Mouse (Mus musculus) left cerebral cortex, postnatal 10 days (tissue): Measurements from ENCODE around the gene Emp2. TPM values are rescaled to one million over a fixed set of nuclear protein-coding genes. Genes with fewer than 3 reads are reported as not detected.

Source experiments
- DNase-seq, 2 experiments: peaks; one replicate each; pipeline ENCODE4 v3.0.0; 2021 to 2022; ENCODE audit warnings: low spot score in 2 of 2, mixed read lengths in 1 of 2; ENCODE audit errors: extremely low spot score in 1 of 2
- intact Hi-C: fragments of 180-260 bp; cut with DNase I; formaldehyde crosslinking; loops from one replicate; pipeline ENCODE4 v1.15.1; 2025
- total RNA-seq, 2 experiments: library from RNA; stranded (reverse); gene quantifications; 2 replicates each; pipeline ENCODE4 v1.2.3; 2021

The Emp2 gene
- total RNA-seq, 2 experiments from 2014 or later = 28.9 to 30.2 TPM

GRCm38 (mm10) chr16:10327563-10328333, 14.0 kb upstream of the Emp2 start:
- DNase-seq = peak in 1 of 2 experiments; percentile 44
- intact Hi-C loops = no loop called here

GRCm38 (mm10) chr16:10319914-10320569, 6.3 kb upstream of the Emp2 start:
- no peak for DNase-seq
- intact Hi-C loops = no loop called here

GRCm38 (mm10) chr16:10317197-10317544, 3.4 kb upstream of the Emp2 start:
- intact Hi-C loops = no loop called here
- no peak for DNase-seq

- intact Hi-C loops = no loop called here
- no peak for DNase-seq
Measured at GRCm38 (mm10) chr16:10316493-10317196, 2.9 kb upstream of the Emp2 start.

GRCm38 (mm10) chr16:10313226-10313625, 542 bp downstream of the Emp2 start:
- DNase-seq = peak in 1 of 2 experiments; percentile 40
- intact Hi-C loops = no loop called here

GRCm38 (mm10) chr16:10311989-10312388, 1.8 kb downstream of the Emp2 start:
- no peak for DNase-seq
- intact Hi-C loops = no loop called here

GRCm38 (mm10) chr16:10311086-10311485, 2.7 kb downstream of the Emp2 start:
- intact Hi-C loops = no loop called here
- no peak for DNase-seq

GRCm38 (mm10) chr16:10310507-10310906, 3.3 kb downstream of the Emp2 start:
- intact Hi-C loops = no loop called here
- DNase-seq = no peak

- no peak for DNase-seq
- intact Hi-C loops = no loop called here
Measured at GRCm38 (mm10) chr16:10307351-10307750, 6.4 kb downstream of the Emp2 start.

- no peak for DNase-seq
- intact Hi-C loops = no loop called here
Measured at GRCm38 (mm10) chr16:10306101-10306500, 7.7 kb downstream of the Emp2 start.

GRCm38 (mm10) chr16:10301337-10301736, 12.4 kb downstream of the Emp2 start:
- DNase-seq = no peak
- intact Hi-C loops = no loop called here

GRCm38 (mm10) chr16:10300231-10301186, 13.3 kb downstream of the Emp2 start:
- DNase-seq = no peak
- intact Hi-C loops = no loop called here

GRCm38 (mm10) chr16:10299637-10300036, 14.1 kb downstream of the Emp2 start:
- intact Hi-C loops = no loop called here
- DNase-seq = no peak

GRCm38 (mm10) chr16:10297696-10298644, 15.8 kb downstream of the Emp2 start:
- intact Hi-C loops = no loop called here
- peak in 1 of 2 experiments; percentile 28 for DNase-seq

GRCm38 (mm10) chr16:10288115-10288514, 25.7 kb downstream of the Emp2 start:
- intact Hi-C loops = no loop called here
- no peak for DNase-seq

GRCm38 (mm10) chr16:10286513-10287268, 27.1 kb downstream of the Emp2 start:
- DNase-seq = no peak
- intact Hi-C loops = no loop called here

GRCm38 (mm10) chr16:10281890-10282289, 31.9 kb downstream of the Emp2 start:
- intact Hi-C loops = loop anchor here (5.0 kb wide), 1 partner anchor 115 kb away; the partner anchor contains the start of gene Tekt5

More at GRCm38 (mm10) chr16:10281890-10282289, 31.9 kb downstream of the Emp2 start:
- no peak for DNase-seq
